In genomic region chr4:108314041-108314440, GRCm38 (mm10) we compare ENCODE assay signal across 25 mouse cellular contexts. TPM values are rescaled to one million over a fixed set of nuclear protein-coding genes. Genes with fewer than 3 reads are reported as not detected.
DNase-seq lines count a peak whose midpoint lies in the region; ATAC-seq lines count a peak whose summit lies in the region.
"Had no signal": no experiment of that assay in that cellular context is flagged by ENCODE, and none has a peak within 500 bp of the region (broad histone marks: within the 10 kb centered on the region; RNA-seq: fewer than 3 reads in every experiment).

No protein-coding gene starts in this region.

- no peak overlapping the region for H3K9ac ChIP-seq in kidney, embryonic 15.5 days
- H3K9ac ChIP-seq: intestine, embryonic 15.5 days; liver, embryonic 14.5 days; neural tube, embryonic 12.5 days had no signal

- peaks cover 4% of the 10 kb centered on the region for H3K4me1 ChIP-seq in kidney, embryonic 15.5 days
- H3K4me1 ChIP-seq: intestine, embryonic 15.5 days; neural tube, embryonic 12.5 days had no signal

- no peaks in the 10 kb centered on the region for H3K36me3 ChIP-seq in kidney, embryonic 15.5 days
- H3K36me3 ChIP-seq: intestine, embryonic 15.5 days; neural tube, embryonic 12.5 days had no signal

- H3K4me2 ChIP-seq in kidney, embryonic 15.5 days: no peak overlapping the region
- H3K4me2 ChIP-seq: intestine, embryonic 15.5 days; neural tube, embryonic 12.5 days had no signal

- no peaks in the 10 kb centered on the region for H3K27me3 ChIP-seq in kidney, embryonic 15.5 days
- H3K27me3 ChIP-seq: intestine, embryonic 15.5 days; neural tube, embryonic 12.5 days had no signal

- 34% methylated on average over 5 of the region's 5 CpGs for WGBS in kidney, embryonic 15.5 days

- 0 out of 2 replicates have a peak overlapping the region, but pooled peaks have one; percentile 22 for H3K27ac ChIP-seq in kidney, embryonic 15.5 days
- H3K27ac ChIP-seq: gastrocnemius, adult 2 months; intestine, embryonic 15.5 days; liver, embryonic 14.5 days; neural tube, embryonic 12.5 days had no signal

- ATAC-seq in kidney, embryonic 15.5 days (replicated peaks; ENCODE audit: low FRiP score): peak; percentile 49; the same call in 1 of the 2 replicates
- ATAC-seq in CD4-positive, CD25-positive, alpha-beta regulatory T cell, adult 4 months: peak; percentile 7
- ATAC-seq: forebrain, embryonic 16.5 days; hindbrain, embryonic 16.5 days; intestine, embryonic 15.5 days; midbrain, embryonic 16.5 days had no signal

- no peaks in the 10 kb centered on the region for H3K9me3 ChIP-seq in kidney, embryonic 15.5 days (replicated peaks)
- H3K9me3 ChIP-seq: intestine, embryonic 15.5 days; neural tube, embryonic 12.5 days had no signal

- H3K4me3 ChIP-seq in kidney, embryonic 15.5 days (replicated peaks): no peak overlapping the region
- H3K4me3 ChIP-seq: erythroblast, embryonic 14.5 days; gastrocnemius, adult 2 months; intestine, embryonic 15.5 days; neural tube, embryonic 12.5 days had no signal

- DNase-seq in kidney, postnatal 10 days: no peak
- DNase-seq in 3T3-L1 (ENCODE audit: low read depth, low spot score): peak; percentile 11
- peak; percentile 64 to 67 for DNase-seq in natural killer cell, adult 2 months (ENCODE audit: low spot score in 2 of 2)
- no peak for DNase-seq in kidney, adult 18-20 months
- DNase-seq in cerebellum, postnatal 4 days (ENCODE audit: low spot score in 2 of 2): no peak
- DNase-seq: adrenal gland, postnatal 25 days; cerebellum, adult 11-12 months; cerebellum, adult 9-11 months; gastrocnemius, adult 2 months; kidney, adult 8-10 months; kidney, postnatal 25 days; liver; lung, adult 2 months; lung, postnatal 10 days; right cerebral cortex, adult 18-20 months; thymus, postnatal 14 days had no signal

RNA-seq across cellular contexts. Expression of gene Zyg11b, which starts 13.1 kb away (rescaled TPM):
- 10.6 and 12.2 TPM in 2 replicates for polyA plus RNA-seq in kidney, embryonic 15.5 days (2015; fragmentation: Nextera tagmentation; extraction: Ambion mirVana)
- 10 to 100 TPM; 12.4 to 12.9 TPM for polyA plus RNA-seq in CD4-positive, CD25-positive, alpha-beta regulatory T cell, adult 4 months (2017; shearing (Covaris generic))

RNA-seq across cellular contexts. Expression of gene Coa7, which starts 13.9 kb away (rescaled TPM):
- 57.3 and 61.0 TPM in 2 replicates for polyA plus RNA-seq in kidney, embryonic 15.5 days (2015; fragmentation: Nextera tagmentation; extraction: Ambion mirVana)
- 10 to 100 TPM; 17.4 to 26.6 TPM for polyA plus RNA-seq in CD4-positive, CD25-positive, alpha-beta regulatory T cell, adult 4 months (2017; shearing (Covaris generic))

Comparison
In these comparisons a context has a peak if more than half of its experiments do, and no peak if none do; other contexts are left out.
1. DNase-seq: peak in 3T3-L1 (single experiment) and natural killer cell, adult 2 months (2 of 2); none in kidney, postnatal 10 days (single experiment), kidney, adult 18-20 months (single experiment) and cerebellum, postnatal 4 days (0 of 2).